Mouse (Mus musculus): ENCODE data around the gene Bglap2.
"Not testable (repeated sequence)": the region's sequence is repeated elsewhere in the genome, so short reads cannot be mapped to it uniquely, and the experiment has no call there.

GRCm38 (mm10) chr3:88372643-88373042 is 5.9 kb downstream of the Bglap2 start, which contains the start of gene Bglap3:
- not testable (repeated sequence) for TF ChIP-seq EP300 (IDR thresholded peaks at IDR 0.05; ENCODE audit: insufficient read depth, low read depth, low read length); CTCF (IDR thresholded peaks at IDR 0.05; ENCODE audit: low read depth, low read length); POLR2A (IDR thresholded peaks at IDR 0.05; ENCODE audit: insufficient read depth, low read length)

Measured in ES-Bruce4 (cell line).